Mouse (Mus musculus) forebrain, embryonic 13.5 days (tissue): Measurements from ENCODE around the gene Camta1. TPM values are rescaled to one million over a fixed set of nuclear protein-coding genes. Genes with fewer than 3 reads are reported as not detected.
A peak's percentile ranks its signal among the peaks of the same experiment; 100 is the strongest.

Source experiments
- ATAC-seq: fragments of 200-750 bp; cut with Nextera tagmentation; 2 replicates; pipeline ENCODE4 v1.8.0; 2017
- H3K27ac ChIP-seq: fragments of 300-500 bp; sonication (generic); 2 replicates; pipeline ENCODE4 v1.5.1; 2015; ENCODE audit warnings: inconsistent platforms, mild to moderate bottlenecking, moderate library complexity
- H3K27me3 ChIP-seq: fragments of 300-500 bp; sonication (generic); 2 replicates; pipeline ENCODE4 v1.6.1; 2015; ENCODE audit warnings: mild to moderate bottlenecking, inconsistent platforms
- H3K36me3 ChIP-seq: fragments of 300-500 bp; sonication (generic); 2 replicates; pipeline ENCODE4 v1.6.1; 2015; ENCODE audit warnings: mild to moderate bottlenecking, inconsistent platforms; ENCODE audit not compliant: poor library complexity, severe bottlenecking
- H3K4me1 ChIP-seq: fragments of 300-500 bp; sonication (generic); 2 replicates; pipeline ENCODE4 v1.6.1; 2015; ENCODE audit warnings: inconsistent platforms
- H3K4me2 ChIP-seq: fragments of 300-500 bp; sonication (generic); 2 replicates; pipeline ENCODE4 v1.6.1; 2015; ENCODE audit warnings: inconsistent platforms, mild to moderate bottlenecking, moderate library complexity
- H3K4me3 ChIP-seq: fragments of 300-500 bp; sonication (generic); 2 replicates; pipeline ENCODE4 v1.5.1; 2015; ENCODE audit warnings: mild to moderate bottlenecking, inconsistent platforms
- H3K9ac ChIP-seq: fragments of 300-500 bp; sonication (generic); 2 replicates; pipeline ENCODE4 v1.6.1; 2015; ENCODE audit warnings: mild to moderate bottlenecking, inconsistent platforms
- H3K9me3 ChIP-seq: fragments of 300-500 bp; sonication (generic); replicated peaks from 2 replicates; pipeline ENCODE4 v1.6.1; 2016; ENCODE audit warnings: inconsistent platforms
- WGBS: fragments of 180-500 bp; shearing (Covaris S2); methylation state at CpG from one replicate; pipeline ENCODE4 v1.1.7; 2015; 5-methylcytosine and 5-hydroxymethylcytosine counted together
- polyA plus RNA-seq: library from polyadenylated mRNA; unstranded; fragments of >200 nt; fragmentation: Nextera tagmentation; extraction: Ambion mirVana; gene quantifications from 2 replicates; pipeline ENCODE4 v1.2.1, GENCODE M21; 2015

Camta1 gene
- polyA plus RNA-seq, 1 experiment from 2014 or later = 150 TPM

- H3K27me3 ChIP-seq = no peaks in the 10 kb centered on the region
- no peak for ATAC-seq
- no peak overlapping the region for H3K9ac ChIP-seq
- 87% methylated on average over 7 of the region's 7 CpGs for WGBS
- H3K27ac ChIP-seq = no peak overlapping the region
- no peaks in the 10 kb centered on the region for H3K9me3 ChIP-seq
- no peaks in the 10 kb centered on the region for H3K36me3 ChIP-seq
- no peak overlapping the region for H3K4me3 ChIP-seq
- no peak overlapping the region for H3K4me2 ChIP-seq
- H3K4me1 ChIP-seq = peaks cover 24% of the 10 kb centered on the region
Measured at GRCm38 (mm10) chr4:151775441-151775840, 86.2 kb downstream of the Camta1 start.

GRCm38 (mm10) chr4:151773651-151774050 is 88.0 kb downstream of the Camta1 start:
- no peak for ATAC-seq
- no peak overlapping the region for H3K4me2 ChIP-seq
- 88% methylated on average over 3 of the region's 3 CpGs for WGBS
- H3K27me3 ChIP-seq = no peaks in the 10 kb centered on the region
- H3K27ac ChIP-seq = no peak overlapping the region
- no peaks in the 10 kb centered on the region for H3K36me3 ChIP-seq
- H3K4me3 ChIP-seq = no peak overlapping the region
- peaks cover 26% of the 10 kb centered on the region for H3K4me1 ChIP-seq
- H3K9ac ChIP-seq = no peak overlapping the region
- H3K9me3 ChIP-seq = no peaks in the 10 kb centered on the region

GRCm38 (mm10) chr4:151773007-151773406 is 88.7 kb downstream of the Camta1 start:
- Histone ChIP-seq H3K9ac (no peak overlapping the region), H3K36me3 (no peaks in the 10 kb centered on the region), H3K4me2 (no peak overlapping the region), H3K9me3 (no peaks in the 10 kb centered on the region), H3K4me1 (peaks cover 26% of the 10 kb centered on the region), H3K27me3 (no peaks in the 10 kb centered on the region), H3K4me3 (no peak overlapping the region), H3K27ac (no peak overlapping the region)
- ATAC-seq = no peak
- 94% methylated on average over 5 of the region's 5 CpGs for WGBS

GRCm38 (mm10) chr4:151770697-151771096 is 91.0 kb downstream of the Camta1 start:
- Histone ChIP-seq H3K4me1 (peaks cover 33% of the 10 kb centered on the region), H3K9ac (no peak overlapping the region), H3K9me3 (no peaks in the 10 kb centered on the region), H3K4me3 (no peak overlapping the region), H3K27ac (no peak overlapping the region), H3K4me2 (no peak overlapping the region), H3K27me3 (no peaks in the 10 kb centered on the region), H3K36me3 (no peaks in the 10 kb centered on the region)
- ATAC-seq = no peak
- WGBS = 48% methylated on average over 5 of the region's 5 CpGs

GRCm38 (mm10) chr4:151767786-151768185 is 93.9 kb downstream of the Camta1 start:
- H3K4me3 ChIP-seq = no peak overlapping the region
- no peaks in the 10 kb centered on the region for H3K27me3 ChIP-seq
- 89% methylated on average over 4 of the region's 4 CpGs for WGBS
- H3K27ac ChIP-seq = no peak overlapping the region
- no peaks in the 10 kb centered on the region for H3K9me3 ChIP-seq
- no peak overlapping the region for H3K4me2 ChIP-seq
- peaks cover 29% of the 10 kb centered on the region for H3K4me1 ChIP-seq
- no peak for ATAC-seq
- H3K36me3 ChIP-seq = no peaks in the 10 kb centered on the region
- H3K9ac ChIP-seq = no peak overlapping the region

- H3K27me3 ChIP-seq = no peaks in the 10 kb centered on the region
- no peak for ATAC-seq
Measured at GRCm38 (mm10) chr4:151767361-151767760, 94.3 kb downstream of the Camta1 start.

GRCm38 (mm10) chr4:151765376-151765775 is 96.3 kb downstream of the Camta1 start:
- no peak overlapping the region for H3K4me3 ChIP-seq
- no peak overlapping the region for H3K4me2 ChIP-seq
- H3K27ac ChIP-seq = no peak overlapping the region
- no peaks in the 10 kb centered on the region for H3K36me3 ChIP-seq
- no peak overlapping the region for H3K9ac ChIP-seq
- ATAC-seq = peak; percentile 30; the same call in 1 of the 2 replicates
- H3K9me3 ChIP-seq = no peaks in the 10 kb centered on the region
- H3K4me1 ChIP-seq = peaks cover 16% of the 10 kb centered on the region
- H3K27me3 ChIP-seq = no peaks in the 10 kb centered on the region
- 39% methylated on average over 4 of the region's 4 CpGs for WGBS

More at GRCm38 (mm10) chr4:151767361-151767760, 94.3 kb downstream of the Camta1 start:
- Histone ChIP-seq H3K4me1 (peaks cover 29% of the 10 kb centered on the region), H3K4me3 (no peak overlapping the region), H3K4me2 (no peak overlapping the region), H3K27ac (no peak overlapping the region), H3K9ac (no peak overlapping the region), H3K36me3 (no peaks in the 10 kb centered on the region), H3K9me3 (no peaks in the 10 kb centered on the region)
- WGBS = 91% methylated on average over 8 of the region's 8 CpGs

GRCm38 (mm10) chr4:151763928-151764327 is 97.7 kb downstream of the Camta1 start:
- Histone ChIP-seq H3K27ac (no peak overlapping the region), H3K4me1 (peaks cover 14% of the 10 kb centered on the region), H3K9ac (no peak overlapping the region), H3K9me3 (no peaks in the 10 kb centered on the region), H3K27me3 (no peaks in the 10 kb centered on the region), H3K4me3 (no peak overlapping the region), H3K4me2 (no peak overlapping the region), H3K36me3 (no peaks in the 10 kb centered on the region)
- 45% methylated on average over 6 of the region's 6 CpGs for WGBS
- ATAC-seq = no peak

- H3K9me3 ChIP-seq = no peaks in the 10 kb centered on the region
- H3K9ac ChIP-seq = no peak overlapping the region
- no peaks in the 10 kb centered on the region for H3K4me1 ChIP-seq
- no peak overlapping the region for H3K4me3 ChIP-seq
- 84% methylated on average over 2 of the region's 2 CpGs for WGBS
- ATAC-seq = no peak
- no peak overlapping the region for H3K4me2 ChIP-seq
- H3K36me3 ChIP-seq = no peaks in the 10 kb centered on the region
- no peak overlapping the region for H3K27ac ChIP-seq
- no peaks in the 10 kb centered on the region for H3K27me3 ChIP-seq
Measured at GRCm38 (mm10) chr4:151759095-151759494, 102.6 kb downstream of the Camta1 start.

GRCm38 (mm10) chr4:151758337-151758736 is 103.3 kb downstream of the Camta1 start:
- Histone ChIP-seq H3K4me1 (no peaks in the 10 kb centered on the region), H3K27ac (no peak overlapping the region)

GRCm38 (mm10) chr4:151757261-151757660 is 104.4 kb downstream of the Camta1 start:
- no peak overlapping the region for H3K9ac ChIP-seq
- no peaks in the 10 kb centered on the region for H3K36me3 ChIP-seq
- no peak overlapping the region for H3K4me2 ChIP-seq
- H3K27me3 ChIP-seq = no peaks in the 10 kb centered on the region
- no peak overlapping the region for H3K4me3 ChIP-seq
- H3K4me1 ChIP-seq = no peaks in the 10 kb centered on the region
- WGBS = 92% methylated on average over 3 of the region's 3 CpGs
- ATAC-seq = no peak
- H3K9me3 ChIP-seq = no peaks in the 10 kb centered on the region
- no peak overlapping the region for H3K27ac ChIP-seq

More at GRCm38 (mm10) chr4:151758337-151758736, 103.3 kb downstream of the Camta1 start:
- Histone ChIP-seq H3K36me3 (no peaks in the 10 kb centered on the region), H3K27me3 (no peaks in the 10 kb centered on the region), H3K4me2 (no peak overlapping the region), H3K9ac (no peak overlapping the region), H3K9me3 (no peaks in the 10 kb centered on the region), H3K4me3 (no peak overlapping the region)
- WGBS = 89% methylated on average over 13 of the region's 13 CpGs
- no peak for ATAC-seq

GRCm38 (mm10) chr4:151756400-151756799 is 105.3 kb downstream of the Camta1 start:
- no peak for ATAC-seq
- Histone ChIP-seq H3K4me1 (0 out of 2 replicates have a peak, but pooled peaks cover 3% of the 10 kb centered on the region), H3K4me3 (no peak overlapping the region), H3K27ac (no peak overlapping the region), H3K9ac (no peak overlapping the region), H3K36me3 (no peaks in the 10 kb centered on the region), H3K27me3 (no peaks in the 10 kb centered on the region), H3K9me3 (no peaks in the 10 kb centered on the region), H3K4me2 (no peak overlapping the region)
- 87% methylated on average over 10 of the region's 10 CpGs for WGBS

- H3K27ac ChIP-seq = no peak overlapping the region
- H3K4me3 ChIP-seq = no peak overlapping the region
- no peaks in the 10 kb centered on the region for H3K27me3 ChIP-seq
- H3K9ac ChIP-seq = no peak overlapping the region
- H3K9me3 ChIP-seq = no peaks in the 10 kb centered on the region
- WGBS = 89% methylated on average over 10 of the region's 10 CpGs
- 0 out of 2 replicates have a peak, but pooled peaks cover 3% of the 10 kb centered on the region for H3K4me1 ChIP-seq
- H3K36me3 ChIP-seq = no peaks in the 10 kb centered on the region
- H3K4me2 ChIP-seq = no peak overlapping the region
- no peak for ATAC-seq
Measured at GRCm38 (mm10) chr4:151753231-151753630, 108.4 kb downstream of the Camta1 start.
